Mouse (Mus musculus) myocyte (in vitro differentiated cells): Measurements from ENCODE around the gene Bach2. TPM values are rescaled to one million over a fixed set of nuclear protein-coding genes. Genes with fewer than 3 reads are reported as not detected.

ENCODE experiments used
- H3K27me3 ChIP-seq: one replicate; pipeline ENCODE4 v1.6.1; 2011; ENCODE audit not compliant: control insufficient read depth, insufficient read depth, insufficient read length
- H3K36me3 ChIP-seq: one replicate; pipeline ENCODE4 v1.6.1; 2011; ENCODE audit not compliant: control insufficient read depth, insufficient read depth
- H3K4me2 ChIP-seq: one replicate; pipeline ENCODE4 v1.6.1; 2011; ENCODE audit warnings: low read depth, control low read depth
- H3K4me3 ChIP-seq: one replicate; pipeline ENCODE4 v1.5.1; 2011; ENCODE audit warnings: mild to moderate bottlenecking, control low read depth, moderate library complexity
- H3K79me2 ChIP-seq: one replicate; pipeline ENCODE4 v1.6.1; 2011; ENCODE audit not compliant: control insufficient read depth, insufficient read depth
- H3ac ChIP-seq: one replicate; pipeline ENCODE4 v1.6.1; 2011; ENCODE audit not compliant: control insufficient read depth, insufficient read length
- CEBPB ChIP-seq: IDR thresholded peaks from 2 replicates; pipeline ENCODE4 v1.6.1; 2011; ENCODE audit warnings: mild to moderate bottlenecking, moderate library complexity; ENCODE audit not compliant: poor library complexity, insufficient read depth, severe bottlenecking
- E2F4 ChIP-seq: IDR thresholded peaks from one replicate; pipeline ENCODE4 v1.6.1; 2011; ENCODE audit warnings: mild to moderate bottlenecking, control low read depth, moderate library complexity; ENCODE audit not compliant: insufficient read depth
- MAX ChIP-seq: IDR thresholded peaks from one replicate; pipeline ENCODE4 v1.6.1; 2011; ENCODE audit warnings: low read depth, mild to moderate bottlenecking, control low read depth
- MYOD1 ChIP-seq, 3 experiments: IDR thresholded peaks; one replicate each; pipeline ENCODE4 v1.6.1; 2011; ENCODE audit warnings: control low read depth in 2 of 3, low read depth in 2 of 3, mild to moderate bottlenecking in 2 of 3, moderate library complexity in 1 of 3; ENCODE audit not compliant: insufficient read length in 2 of 3, control insufficient read depth in 1 of 3
- MYOG ChIP-seq, 3 experiments: IDR thresholded peaks; one replicate each; pipeline ENCODE4 v1.6.1; 2011; ENCODE audit warnings: control low read depth in 2 of 3, low read depth in 2 of 3, mild to moderate bottlenecking in 2 of 3; ENCODE audit not compliant: insufficient read length in 2 of 3, control insufficient read depth in 1 of 3, insufficient read depth in 1 of 3
- POLR2A ChIP-seq: IDR thresholded peaks from one replicate; pipeline ENCODE4 v1.6.1; 2011; ENCODE audit warnings: low read depth, mild to moderate bottlenecking, control low read depth, moderate library complexity; ENCODE audit not compliant: insufficient read length
- POLR2AphosphoS2 ChIP-seq: IDR thresholded peaks from one replicate; pipeline ENCODE4 v1.6.1; 2011; ENCODE audit warnings: low read depth, control low read depth; ENCODE audit not compliant: insufficient read length
- REST ChIP-seq: IDR thresholded peaks from one replicate; pipeline ENCODE4 v1.6.1; 2011; ENCODE audit warnings: mild to moderate bottlenecking, control low read depth, moderate library complexity; ENCODE audit not compliant: insufficient read depth, insufficient read length
- SRF ChIP-seq: IDR thresholded peaks from one replicate; pipeline ENCODE4 v1.6.1; 2011; ENCODE audit warnings: low read depth; ENCODE audit not compliant: control insufficient read depth, insufficient read length
- TCF12 ChIP-seq: IDR thresholded peaks from one replicate; pipeline ENCODE4 v1.6.1; 2011; ENCODE audit warnings: mild to moderate bottlenecking, control low read depth; ENCODE audit not compliant: poor library complexity, insufficient read depth, severe bottlenecking
- TCF3 ChIP-seq: IDR thresholded peaks from one replicate; pipeline ENCODE4 v1.6.1; 2011; ENCODE audit warnings: low read depth, control low read depth; ENCODE audit not compliant: insufficient read length
- USF1 ChIP-seq: IDR thresholded peaks from one replicate; pipeline ENCODE4 v1.6.1; 2011; ENCODE audit warnings: low read depth, mild to moderate bottlenecking, control low read depth, moderate library complexity
- polyA plus RNA-seq: library from polyadenylated mRNA; unstranded; fragments of >200 nt; fragmentation: generic; extraction: Trizol; gene quantifications from one replicate; pipeline ENCODE4 v1.2.1, GENCODE M21; 2012; ENCODE audit warnings: missing spikeins

The Bach2 gene
- polyA plus RNA-seq, 1 experiment, result 0.29 TPM

GRCm38 (mm10) chr4:32293686-32294265, 55.2 kb downstream of the Bach2 start:
- Histone ChIP-seq H3K4me3 (no peak overlapping the region), H3K79me2 (no peaks in the 10 kb centered on the region), H3K4me2 (no peak overlapping the region), H3ac (no peak overlapping the region), H3K27me3 (no peaks in the 10 kb centered on the region), H3K36me3 (no peaks in the 10 kb centered on the region)
- TF ChIP-seq SRF (no peak), USF1 (no peak), POLR2A (no peak), CEBPB (no peak), MYOD1 (IDR thresholded peaks at IDR 0.05; ENCODE audit: control insufficient read depth in 1 of 3, insufficient read length in 2 of 3, low read depth in 2 of 3) (no peak), MYOG (IDR thresholded peaks at IDR 0.05; ENCODE audit: control insufficient read depth in 1 of 3, insufficient read depth in 1 of 3, insufficient read length in 2 of 3, low read depth in 2 of 3) (no peak), E2F4 (no peak)

GRCm38 (mm10) chr4:32297071-32297671, 58.6 kb downstream of the Bach2 start:
- H3K4me2 ChIP-seq, result no peak overlapping the region
- H3K4me3 ChIP-seq, result no peak overlapping the region
- TF ChIP-seq TCF12 (no peak), USF1 (no peak)
- no peaks in the 10 kb centered on the region for H3K79me2 ChIP-seq
- no peaks in the 10 kb centered on the region for H3K27me3 ChIP-seq
- H3ac ChIP-seq, result no peak overlapping the region
- no peaks in the 10 kb centered on the region for H3K36me3 ChIP-seq

GRCm38 (mm10) chr4:32299221-32299620, 60.6 kb downstream of the Bach2 start:
- Histone ChIP-seq H3K36me3 (no peaks in the 10 kb centered on the region), H3ac (no peak overlapping the region), H3K4me2 (no peak overlapping the region), H3K4me3 (no peak overlapping the region), H3K27me3 (no peaks in the 10 kb centered on the region), H3K79me2 (no peaks in the 10 kb centered on the region)
- TF ChIP-seq CEBPB (no peak), REST (no peak), MAX (no peak), TCF3 (no peak), TCF12 (no peak), MYOG (IDR thresholded peaks at IDR 0.05; ENCODE audit: control insufficient read depth in 1 of 3, insufficient read depth in 1 of 3, insufficient read length in 2 of 3, low read depth in 2 of 3) (no peak), USF1 (no peak), POLR2A (no peak), MYOD1 (IDR thresholded peaks at IDR 0.05; ENCODE audit: control insufficient read depth in 1 of 3, insufficient read length in 2 of 3, low read depth in 2 of 3) (no peak), SRF (no peak), E2F4 (no peak), POLR2AphosphoS2 (no peak)

- no peak overlapping the region for H3K4me3 ChIP-seq
- no peak for TF ChIP-seq USF1
- TF ChIP-seq SRF, result no peak
- no peak for TF ChIP-seq TCF12
- no peak for TF ChIP-seq REST
- TF ChIP-seq TCF3, result no peak
- no peak for TF ChIP-seq MAX
- TF ChIP-seq MYOG (IDR thresholded peaks at IDR 0.05; ENCODE audit: control insufficient read depth in 1 of 3, insufficient read depth in 1 of 3, insufficient read length in 2 of 3, low read depth in 2 of 3), result no peak
- TF ChIP-seq POLR2AphosphoS2, result no peak
- no peak for TF ChIP-seq POLR2A
- TF ChIP-seq E2F4, result no peak
- no peak for TF ChIP-seq MYOD1 (IDR thresholded peaks at IDR 0.05; ENCODE audit: control insufficient read depth in 1 of 3, insufficient read length in 2 of 3, low read depth in 2 of 3)
- no peak for TF ChIP-seq CEBPB
- no peak overlapping the region for H3K4me2 ChIP-seq
- no peaks in the 10 kb centered on the region for H3K79me2 ChIP-seq
- no peak overlapping the region for H3ac ChIP-seq
- no peaks in the 10 kb centered on the region for H3K36me3 ChIP-seq
- H3K27me3 ChIP-seq, result no peaks in the 10 kb centered on the region
Measured at GRCm38 (mm10) chr4:32299970-32300369, 61.4 kb downstream of the Bach2 start.

GRCm38 (mm10) chr4:32302668-32303067, 64.1 kb downstream of the Bach2 start:
- H3ac ChIP-seq, result no peak overlapping the region
- H3K4me2 ChIP-seq, result peak overlapping the region; percentile 82
- peak overlapping the region; percentile 4 for H3K4me3 ChIP-seq
- no peaks in the 10 kb centered on the region for H3K79me2 ChIP-seq
- H3K27me3 ChIP-seq, result no peaks in the 10 kb centered on the region
- H3K36me3 ChIP-seq, result no peaks in the 10 kb centered on the region
- TF ChIP-seq POLR2AphosphoS2 (no peak), MAX (no peak), MYOD1 (IDR thresholded peaks at IDR 0.05; ENCODE audit: control insufficient read depth in 1 of 3, insufficient read length in 2 of 3, low read depth in 2 of 3) (no peak), POLR2A (no peak)
